Mouse (Mus musculus): ENCODE data around the gene Kcnd3. TPM values are rescaled to one million over a fixed set of nuclear protein-coding genes. Genes with fewer than 3 reads are reported as not detected.

Gene Kcnd3
- 3.3 and 3.6 TPM in 2 replicates for polyA plus RNA-seq (2016; fragmentation: Nextera tagmentation; extraction: Ambion mirVana)

DNA sequence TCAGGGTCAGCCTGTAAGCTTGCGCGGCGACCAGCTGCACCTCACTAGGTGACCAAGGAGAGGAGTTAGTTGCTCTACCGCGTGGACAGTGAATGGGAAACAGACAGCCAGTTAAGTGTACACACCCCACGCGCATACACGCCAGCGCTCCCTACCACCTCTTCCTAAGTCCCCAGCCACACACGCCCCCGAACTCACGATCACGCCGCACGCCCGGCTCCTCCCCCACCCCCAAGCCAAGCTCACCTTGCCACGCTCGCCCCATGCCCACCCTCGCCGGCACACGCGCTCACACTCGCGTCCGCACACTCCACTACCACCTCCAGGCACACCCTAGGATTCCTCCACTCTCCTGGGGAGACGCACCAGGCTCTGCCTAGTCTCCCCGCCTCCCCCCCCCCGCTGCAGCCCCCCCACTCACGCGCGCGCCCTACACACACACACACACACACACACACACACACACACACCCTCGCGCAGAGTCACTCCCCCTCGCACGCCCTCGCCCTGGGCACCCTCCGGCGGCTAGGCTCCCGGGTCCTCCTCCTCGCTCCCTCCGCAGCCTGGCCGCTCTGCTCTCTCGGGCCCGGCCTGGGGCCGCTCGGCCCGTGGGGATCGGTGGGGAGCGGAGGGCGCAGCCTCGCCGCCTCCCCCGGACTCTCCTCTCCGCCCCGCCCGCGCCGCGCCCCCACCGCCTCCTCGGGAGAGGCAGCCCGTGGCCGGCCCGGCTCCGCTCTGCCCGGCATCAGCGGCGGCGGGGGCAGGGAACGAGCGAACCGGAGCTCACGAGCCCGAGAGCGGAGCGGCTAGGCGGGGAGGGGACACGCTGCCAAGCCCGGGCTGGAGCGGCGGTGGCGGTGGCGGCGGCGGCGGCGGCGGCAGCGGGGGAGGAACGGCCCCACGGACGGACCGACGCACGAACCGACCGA is at the start of gene Kcnd3:
Kcnd3 (plus strand) TSS at position 704 of the 929 bp plus-strand sequence.
- H3K4me2 ChIP-seq (replicated peaks) = peak within 1 kb of the TSS; percentile 100
- no peaks in the 10 kb centered on the region for H3K36me3 ChIP-seq
- WGBS = 3% methylated on average over 41 of the region's 98 CpGs
- peak within 1 kb of the TSS; percentile 75 for H3K4me3 ChIP-seq
- H3K9ac ChIP-seq = peak within 1 kb of the TSS; percentile 78
- H3K9me3 ChIP-seq = no peaks in the 10 kb centered on the region
- peaks cover 25% of the 10 kb centered on the region for H3K4me1 ChIP-seq
- no peak within 1 kb of the TSS for H3K27ac ChIP-seq
- ATAC-seq (ENCODE audit: low FRiP score, low read depth) = peak; percentile 77
- peaks cover 39% of the 10 kb centered on the region for H3K27me3 ChIP-seq (replicated peaks)

DNA sequence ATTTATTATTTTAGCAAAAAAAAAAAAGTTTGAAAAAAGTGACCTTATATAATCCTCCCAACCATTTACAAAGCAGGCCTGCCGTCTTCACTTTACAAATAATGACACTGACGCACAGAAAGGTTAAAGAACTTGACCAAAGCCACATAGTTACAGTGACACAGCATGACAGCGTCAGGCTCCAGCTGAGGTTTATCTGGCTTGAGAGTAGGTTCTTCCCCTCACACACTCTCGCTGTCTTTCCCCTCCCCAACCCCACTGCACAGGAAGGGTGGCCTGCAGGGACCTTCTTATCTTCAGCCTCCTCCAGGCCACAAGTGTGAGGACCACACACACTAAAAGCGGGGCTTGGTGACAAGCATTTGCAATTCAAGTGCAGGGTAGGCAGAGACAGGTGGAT is 49.5 kb upstream of the Kcnd3 start:
- Histone ChIP-seq H3K4me1 (no peaks in the 10 kb centered on the region), H3K4me2 (replicated peaks) (no peak overlapping the region), H3K36me3 (no peaks in the 10 kb centered on the region), H3K27ac (no peak overlapping the region), H3K9ac (no peak overlapping the region), H3K27me3 (replicated peaks) (no peaks in the 10 kb centered on the region), H3K4me3 (no peak overlapping the region), H3K9me3 (no peaks in the 10 kb centered on the region)
- WGBS = 81% methylated on average over 5 of the region's 5 CpGs
- no peak for ATAC-seq (ENCODE audit: low FRiP score, low read depth)

DNA sequence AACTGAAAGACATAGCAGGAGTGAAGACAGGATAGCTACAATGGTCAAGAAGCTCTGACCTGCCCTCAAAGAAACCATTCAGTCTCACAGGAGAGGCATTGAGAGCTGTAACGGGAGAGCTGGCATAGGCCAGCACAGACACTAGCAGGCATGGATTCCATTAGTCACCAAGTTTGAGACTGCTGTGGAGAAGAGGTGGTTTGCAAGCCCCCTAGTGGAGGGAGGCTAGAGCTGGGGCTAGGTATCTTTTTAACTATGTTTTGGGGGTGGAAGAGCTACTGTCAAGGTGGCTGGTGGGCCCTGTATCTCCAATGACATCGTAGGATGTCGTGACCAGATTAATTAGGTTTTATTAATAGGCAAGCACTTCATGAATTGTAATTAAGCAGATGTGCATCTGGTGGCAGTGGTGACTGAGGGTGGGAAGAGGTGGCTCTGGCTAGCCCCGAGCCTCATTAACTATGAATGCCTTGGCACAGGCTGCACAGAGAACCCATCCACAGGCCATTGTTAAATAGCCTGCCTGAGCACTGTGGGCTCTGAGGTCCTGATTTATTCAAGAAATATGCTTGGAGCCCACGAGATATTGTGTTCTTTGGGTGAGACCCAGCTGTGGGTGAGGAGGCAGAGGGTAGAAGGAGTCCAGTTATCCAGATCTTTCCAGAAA is 48.6 kb upstream of the Kcnd3 start:
- Histone ChIP-seq H3K27me3 (replicated peaks) (no peaks in the 10 kb centered on the region), H3K4me2 (replicated peaks) (no peak overlapping the region), H3K36me3 (no peaks in the 10 kb centered on the region), H3K4me1 (peaks cover 5% of the 10 kb centered on the region; the same call in 1 of the 2 replicates), H3K4me3 (no peak overlapping the region), H3K9ac (no peak overlapping the region; the same call in 1 of the 2 replicates), H3K9me3 (no peaks in the 10 kb centered on the region), H3K27ac (no peak overlapping the region)
- peak; percentile 54 for ATAC-seq (ENCODE audit: low FRiP score, low read depth)
- 49% methylated on average over 5 of the region's 5 CpGs for WGBS

DNA sequence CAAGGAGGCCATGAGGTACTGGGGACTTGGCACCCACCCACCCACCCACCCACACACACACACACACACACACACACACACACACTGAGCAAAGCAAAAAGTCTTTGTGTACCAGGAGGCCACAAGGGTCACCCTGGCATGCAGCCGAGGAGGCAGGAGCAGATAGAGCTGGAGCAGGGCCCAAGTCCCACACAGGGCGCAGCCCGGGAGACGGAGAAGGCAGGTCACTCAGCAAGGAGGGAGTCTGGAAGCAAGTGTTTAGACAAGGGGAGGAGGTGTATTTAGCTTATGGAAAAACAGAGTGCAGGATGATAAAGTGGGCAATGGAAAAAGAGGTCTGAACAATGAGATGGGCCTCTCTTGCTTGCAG is 48.1 kb upstream of the Kcnd3 start:
- WGBS = 77% methylated on average over 4 of the region's 4 CpGs
- no peak overlapping the region for H3K4me3 ChIP-seq
- H3K27ac ChIP-seq = no peak overlapping the region
- H3K4me2 ChIP-seq (replicated peaks) = no peak overlapping the region
- no peaks in the 10 kb centered on the region for H3K9me3 ChIP-seq
- no peaks in the 10 kb centered on the region for H3K27me3 ChIP-seq (replicated peaks)
- peaks cover 5% of the 10 kb centered on the region; the same call in 1 of the 2 replicates for H3K4me1 ChIP-seq
- H3K36me3 ChIP-seq = no peaks in the 10 kb centered on the region
- no peak overlapping the region; the same call in 1 of the 2 replicates for H3K9ac ChIP-seq
- peak; percentile 64; the same call in 1 of the 2 replicates for ATAC-seq (ENCODE audit: low FRiP score, low read depth)

DNA sequence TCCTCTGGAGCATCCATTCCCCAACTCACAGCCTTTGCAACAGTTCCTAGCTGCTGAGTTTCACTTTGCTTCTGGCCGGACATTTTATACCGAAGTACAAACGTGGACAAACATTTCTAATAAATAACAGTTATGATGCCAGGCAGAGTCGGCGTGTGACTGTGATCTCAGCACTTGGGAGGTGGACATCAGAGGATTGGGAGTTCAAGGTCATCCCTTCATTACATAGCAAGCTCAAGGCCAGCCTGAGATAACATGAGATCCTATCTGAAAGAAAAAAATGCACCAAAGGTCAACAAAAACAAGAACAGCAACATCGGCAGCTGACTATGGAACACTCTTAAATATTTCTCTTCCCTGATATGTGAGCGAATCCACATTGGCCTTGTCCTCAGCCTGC is 46.6 kb upstream of the Kcnd3 start:
- WGBS = 94% methylated on average over 7 of the region's 7 CpGs
- no peaks in the 10 kb centered on the region for H3K9me3 ChIP-seq
- no peak for ATAC-seq (ENCODE audit: low FRiP score, low read depth)

DNA sequence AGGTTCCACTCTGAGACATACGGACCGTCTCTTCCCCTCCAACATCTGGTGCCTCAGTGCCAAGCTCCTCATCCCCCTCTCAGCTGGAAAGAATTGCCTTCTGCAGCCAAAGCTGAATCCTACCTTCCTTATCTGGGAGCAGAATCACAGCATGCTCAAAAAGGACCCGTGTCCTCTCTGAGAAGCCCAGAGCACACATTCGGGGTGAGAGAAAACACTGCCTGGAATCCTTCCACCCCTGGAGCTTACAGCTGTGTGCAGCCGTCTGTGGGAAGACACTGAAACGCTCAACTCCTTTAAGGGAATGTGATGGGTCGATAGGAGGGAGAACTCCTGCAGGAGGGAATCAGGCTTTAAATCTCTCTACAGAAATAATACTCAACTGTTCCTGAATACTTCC is 46.1 kb upstream of the Kcnd3 start:
- Histone ChIP-seq H3K4me1 (peaks cover 5% of the 10 kb centered on the region; the same call in 1 of the 2 replicates), H3K9ac (no peak overlapping the region), H3K4me3 (no peak overlapping the region), H3K4me2 (replicated peaks) (no peak overlapping the region), H3K27me3 (replicated peaks) (no peaks in the 10 kb centered on the region), H3K36me3 (no peaks in the 10 kb centered on the region), H3K9me3 (no peaks in the 10 kb centered on the region), H3K27ac (no peak overlapping the region)
- ATAC-seq (ENCODE audit: low FRiP score, low read depth) = no peak
- WGBS = 63% methylated on average over 7 of the region's 7 CpGs

More for the DNA sequence above, 46.6 kb upstream of the Kcnd3 start:
- Histone ChIP-seq H3K4me1 (peaks cover 5% of the 10 kb centered on the region; the same call in 1 of the 2 replicates), H3K9ac (no peak overlapping the region), H3K4me3 (no peak overlapping the region), H3K27me3 (replicated peaks) (no peaks in the 10 kb centered on the region), H3K4me2 (replicated peaks) (no peak overlapping the region), H3K36me3 (no peaks in the 10 kb centered on the region), H3K27ac (no peak overlapping the region)

DNA sequence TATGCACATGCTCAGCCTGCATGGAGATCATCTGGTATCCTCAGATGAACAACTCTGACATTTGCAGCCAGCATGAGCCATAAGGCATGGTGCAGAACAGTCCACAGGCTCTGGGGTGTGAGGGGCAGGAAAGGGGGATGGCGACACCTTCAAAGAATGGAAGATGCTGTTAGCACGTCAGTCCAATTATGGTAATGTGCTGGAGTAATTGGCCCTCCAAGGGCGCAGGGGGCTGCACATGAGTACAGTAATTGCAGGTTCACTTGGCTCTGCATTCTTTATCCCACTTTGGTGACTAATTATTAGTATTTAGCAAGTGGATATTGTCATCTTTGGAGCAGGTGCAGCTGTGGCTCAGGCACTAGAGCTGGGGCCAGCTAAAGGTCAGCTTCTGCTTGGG is 43.9 kb upstream of the Kcnd3 start:
- ATAC-seq (ENCODE audit: low FRiP score, low read depth) = no peak
- Histone ChIP-seq H3K4me2 (replicated peaks) (no peak overlapping the region), H3K4me1 (peaks cover 5% of the 10 kb centered on the region; the same call in 1 of the 2 replicates), H3K36me3 (no peaks in the 10 kb centered on the region), H3K9me3 (no peaks in the 10 kb centered on the region), H3K9ac (no peak overlapping the region), H3K27me3 (replicated peaks) (no peaks in the 10 kb centered on the region), H3K27ac (no peak overlapping the region), H3K4me3 (no peak overlapping the region)
- WGBS = 50% methylated on average over 3 of the region's 3 CpGs

DNA sequence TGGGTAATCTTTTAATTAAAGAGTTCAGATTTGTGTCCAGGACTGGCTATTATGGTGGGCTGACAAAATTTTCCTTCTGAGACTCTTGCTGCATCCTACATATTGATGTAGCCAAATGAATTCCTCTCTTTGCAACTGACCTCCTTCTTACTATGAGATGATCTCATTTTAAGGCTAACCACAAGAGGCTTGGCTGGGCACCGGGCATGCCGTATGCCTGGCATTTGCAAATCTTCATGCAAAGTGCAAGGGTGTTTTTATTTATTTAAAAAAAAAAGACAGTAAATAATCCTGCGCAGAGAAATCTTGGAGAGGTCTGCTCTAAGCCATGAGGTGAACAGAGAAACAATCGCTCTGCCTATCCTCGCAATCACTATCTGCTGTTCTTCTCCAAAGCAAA is 41.3 kb upstream of the Kcnd3 start:
- WGBS = 94% methylated on average over 5 of the region's 5 CpGs
- no peak for ATAC-seq (ENCODE audit: low FRiP score, low read depth)
- Histone ChIP-seq H3K9me3 (no peaks in the 10 kb centered on the region), H3K4me2 (replicated peaks) (no peak overlapping the region), H3K27ac (no peak overlapping the region), H3K27me3 (replicated peaks) (no peaks in the 10 kb centered on the region), H3K4me1 (peaks cover 5% of the 10 kb centered on the region; the same call in 1 of the 2 replicates), H3K36me3 (no peaks in the 10 kb centered on the region), H3K9ac (no peak overlapping the region), H3K4me3 (no peak overlapping the region)

DNA sequence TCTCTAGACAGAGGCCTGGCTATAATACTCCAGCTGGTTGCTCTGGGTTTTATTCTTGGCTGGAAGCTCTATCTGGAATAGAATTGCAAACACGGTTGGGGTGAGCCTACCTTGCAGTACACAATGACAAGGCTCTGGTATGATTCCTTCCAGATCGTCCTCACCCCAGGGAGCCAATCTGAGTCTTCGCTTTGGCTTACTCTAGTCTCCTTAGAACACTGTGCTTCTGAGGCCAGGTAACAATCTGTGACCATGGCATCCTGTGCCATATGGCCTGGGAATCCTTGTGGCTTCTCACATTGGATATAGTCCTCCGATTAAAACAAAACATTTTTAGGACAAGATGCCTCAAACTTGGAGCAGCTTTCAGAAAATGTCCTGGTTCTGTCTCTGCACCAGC is 40.4 kb upstream of the Kcnd3 start:
- Histone ChIP-seq H3K36me3 (no peaks in the 10 kb centered on the region), H3K4me1 (peaks cover 5% of the 10 kb centered on the region; the same call in 1 of the 2 replicates), H3K27ac (no peak overlapping the region), H3K9ac (no peak overlapping the region), H3K27me3 (replicated peaks) (no peaks in the 10 kb centered on the region), H3K9me3 (no peaks in the 10 kb centered on the region), H3K4me2 (replicated peaks) (no peak overlapping the region), H3K4me3 (no peak overlapping the region)
- ATAC-seq (ENCODE audit: low FRiP score, low read depth) = no peak
- WGBS = 80% methylated on average over 4 of the region's 4 CpGs

DNA sequence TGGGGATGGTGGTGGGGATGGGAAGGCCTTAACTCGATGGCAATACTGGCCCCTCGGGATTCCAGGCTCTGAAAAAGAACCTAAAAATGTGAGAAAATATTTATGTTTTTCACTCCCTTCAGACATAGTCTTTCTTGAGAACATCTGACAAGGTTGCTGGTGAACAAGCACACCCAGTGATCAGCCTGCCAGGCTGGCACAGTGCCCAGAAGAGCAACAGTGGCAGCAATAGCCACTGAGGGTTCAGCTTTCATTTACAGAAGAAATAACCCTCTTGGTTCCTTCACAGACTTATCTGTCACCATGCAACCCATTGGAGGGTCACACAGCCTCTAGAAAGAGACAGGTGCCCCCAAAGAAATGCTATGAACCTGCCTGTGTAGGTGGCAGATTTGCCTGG is 39.9 kb upstream of the Kcnd3 start:
- no peak for ATAC-seq (ENCODE audit: low FRiP score, low read depth)
- H3K9ac ChIP-seq = no peak overlapping the region
- H3K9me3 ChIP-seq = no peaks in the 10 kb centered on the region
- no peak overlapping the region for H3K4me2 ChIP-seq (replicated peaks)
- H3K27ac ChIP-seq = no peak overlapping the region
- H3K36me3 ChIP-seq = no peaks in the 10 kb centered on the region
- H3K27me3 ChIP-seq (replicated peaks) = no peaks in the 10 kb centered on the region
- H3K4me1 ChIP-seq = peaks cover 5% of the 10 kb centered on the region; the same call in 1 of the 2 replicates
- WGBS = 88% methylated on average over 2 of the region's 2 CpGs
- H3K4me3 ChIP-seq = no peak overlapping the region

DNA sequence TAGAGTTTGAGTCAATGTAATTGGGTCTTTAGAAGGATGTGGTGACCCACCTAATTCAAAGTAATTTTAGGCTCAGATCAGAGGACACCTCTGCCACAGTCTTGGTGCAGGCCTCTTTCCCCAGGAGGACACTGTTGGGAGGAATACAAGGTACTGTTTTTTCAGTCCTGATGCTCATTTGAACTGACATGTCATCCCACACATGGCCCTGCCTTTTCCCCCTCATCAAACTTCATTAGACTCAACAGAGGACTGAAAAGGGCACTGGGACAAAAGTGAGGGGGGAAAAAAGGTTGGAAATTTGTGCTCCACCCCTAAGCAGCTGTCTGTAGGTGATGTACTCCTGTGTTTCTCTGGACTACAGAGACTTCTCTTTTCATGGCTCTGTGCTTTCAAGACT is 39.4 kb upstream of the Kcnd3 start:
- Histone ChIP-seq H3K27me3 (replicated peaks) (no peaks in the 10 kb centered on the region), H3K4me3 (no peak overlapping the region), H3K36me3 (no peaks in the 10 kb centered on the region), H3K27ac (no peak overlapping the region), H3K4me2 (replicated peaks) (no peak overlapping the region), H3K9me3 (no peaks in the 10 kb centered on the region), H3K9ac (no peak overlapping the region), H3K4me1 (peaks cover 5% of the 10 kb centered on the region; the same call in 1 of the 2 replicates)
- ATAC-seq (ENCODE audit: low FRiP score, low read depth) = no peak

DNA sequence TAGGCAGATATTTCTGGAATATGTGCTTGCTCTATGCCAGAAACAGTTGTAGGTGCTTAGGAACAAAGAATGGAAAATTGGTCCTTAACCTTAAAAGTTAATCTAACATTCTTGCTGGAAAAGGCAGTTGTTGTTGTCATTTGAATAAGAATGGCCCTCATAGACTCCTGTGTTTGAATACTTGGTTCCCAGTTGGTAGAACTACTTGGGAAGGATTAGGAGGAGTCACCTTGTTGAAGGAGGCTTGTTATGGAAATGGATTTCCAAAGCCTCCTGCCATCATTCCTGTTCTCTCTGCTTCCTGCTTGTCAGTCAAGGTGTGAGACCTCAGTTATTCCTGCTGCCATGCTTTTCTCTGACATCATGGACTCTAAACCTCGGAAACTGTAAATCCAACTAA is 33.7 kb upstream of the Kcnd3 start:
- H3K27me3 ChIP-seq (replicated peaks) = no peaks in the 10 kb centered on the region
- 90% methylated on average over 1 of the region's 1 CpGs for WGBS

More for the DNA sequence above, 33.7 kb upstream of the Kcnd3 start:
- H3K9me3 ChIP-seq = peaks cover 9% of the 10 kb centered on the region; the same call in 1 of the 2 replicates
- no peak overlapping the region for H3K4me2 ChIP-seq (replicated peaks)
- no peak overlapping the region for H3K4me3 ChIP-seq
- no peak overlapping the region for H3K9ac ChIP-seq
- no peaks in the 10 kb centered on the region for H3K36me3 ChIP-seq
- H3K4me1 ChIP-seq = no peaks in the 10 kb centered on the region
- no peak for ATAC-seq (ENCODE audit: low FRiP score, low read depth)
- H3K27ac ChIP-seq = no peak overlapping the region

Measured in neural tube, embryonic 12.5 days (tissue).